13 mouse cellular contexts compared by ENCODE assay signal in genomic region chr3:100487046-100487445, GRCm38 (mm10). TPM values are rescaled to one million over a fixed set of nuclear protein-coding genes. Genes with fewer than 3 reads are reported as not detected.
DNase-seq lines count a peak whose midpoint lies in the region; ATAC-seq and TF ChIP-seq lines count a peak whose summit lies in the region.
"Had no signal": no experiment of that assay in that cellular context is flagged by ENCODE, and none has a peak within 500 bp of the region (broad histone marks: within the 10 kb centered on the region; RNA-seq: fewer than 3 reads in every experiment).

No protein-coding gene starts in this region.

- no peak overlapping the region for H3K4me2 ChIP-seq in kidney, embryonic 15.5 days

- peaks cover 37% of the 10 kb centered on the region for H3K27me3 ChIP-seq in kidney, embryonic 15.5 days
- H3K27me3 ChIP-seq in testis, adult 2 months (ENCODE audit: control insufficient read depth, insufficient read depth, low read length), result no peaks in the 10 kb centered on the region

- H3K9me3 ChIP-seq in kidney, embryonic 15.5 days (replicated peaks), result no peaks in the 10 kb centered on the region

- no peaks in the 10 kb centered on the region for H3K36me3 ChIP-seq in kidney, embryonic 15.5 days
- no peaks in the 10 kb centered on the region for H3K36me3 ChIP-seq in testis, adult 2 months (ENCODE audit: control insufficient read depth, insufficient read depth, low read length)

- peaks cover 24% of the 10 kb centered on the region for H3K4me1 ChIP-seq in kidney, embryonic 15.5 days
- peaks cover 3% of the 10 kb centered on the region for H3K4me1 ChIP-seq in testis, adult 2 months (ENCODE audit: control insufficient read depth, insufficient read depth, low read length)

- peak; percentile 9 for DNase-seq in adrenal gland, postnatal 14 days
- DNase-seq in adrenal gland, postnatal 4 days (ENCODE audit: low spot score in 2 of 2), result no peak
- no peak for DNase-seq in kidney, adult 8-10 months
- DNase-seq in testis, postnatal 14 days (ENCODE audit: low spot score), result no peak
- peak; percentile 53 for DNase-seq in testis, postnatal 10 days (ENCODE audit: low spot score)
- DNase-seq: cerebellum, adult 11-12 months; heart, postnatal 36 days; kidney, adult 9 months; right cerebral cortex, postnatal 25 days; thymus, adult 18-20 months had no signal

- no peak overlapping the region for H3K9ac ChIP-seq in kidney, embryonic 15.5 days

- H3K4me3 ChIP-seq in kidney, embryonic 15.5 days (replicated peaks), result 0 out of 2 replicates have a peak overlapping the region, but pooled peaks have one; percentile 62
- peak overlapping the region; percentile 94 for H3K4me3 ChIP-seq in testis, adult 2 months (ENCODE audit: control insufficient read depth, low read depth, low read length)

- no peak for ATAC-seq in kidney, embryonic 15.5 days (replicated peaks; ENCODE audit: low FRiP score)
- no peak for ATAC-seq in megakaryocyte progenitor cell, adult 5-6 weeks (replicated peaks; ENCODE audit: poor library complexity)

- no peak for TF ChIP-seq POLR2A in testis, adult 2 months (IDR thresholded peaks at IDR 0.05; ENCODE audit: control insufficient read depth, low read depth, low read length)

- no peak for TF ChIP-seq CTCF in testis, adult 2 months (IDR thresholded peaks at IDR 0.05; ENCODE audit: control insufficient read depth, insufficient read depth, insufficient replicate concordance, low read depth, low read length)

- WGBS in kidney, embryonic 15.5 days, result 77% methylated on average over 2 of the region's 2 CpGs

- no peak overlapping the region for H3K27ac ChIP-seq in kidney, embryonic 15.5 days
- peak overlapping the region; percentile 56; the same call in 1 of the 2 replicates for H3K27ac ChIP-seq in testis, adult 2 months (ENCODE audit: control insufficient read depth, insufficient read depth, low read depth, low read length)

RNA-seq across cellular contexts. Expression of gene Tent5c, which starts 2.1 kb away (rescaled TPM):
- 39.4 and 51.7 TPM in 2 replicates for total RNA-seq in adrenal gland, postnatal 14 days (2021)
- 10 to 100 TPM; 22.3 to 28.9 TPM for total RNA-seq in adrenal gland, postnatal 4 days (2021)
- polyA plus RNA-seq in kidney, embryonic 15.5 days (2015; fragmentation: Nextera tagmentation; extraction: Ambion mirVana), result 7.3 and 9.4 TPM in 2 replicates
- 240 and 248 TPM in 2 replicates for polyA plus RNA-seq in testis, adult 2 months (2012; rRNA removed)
- 1.0 and 1.3 TPM in 2 replicates for total RNA-seq in megakaryocyte progenitor cell, adult 5-6 weeks (2015)
- total RNA-seq in megakaryocyte progenitor cell, adult 5-6 weeks (2017), result 0.71 and 0.91 TPM in 2 replicates

Comparison
In these comparisons a context has a peak if more than half of its experiments do, and no peak if none do; other contexts are left out.
1. DNase-seq: peak in adrenal gland, postnatal 14 days (single experiment) and testis, postnatal 10 days (single experiment); none in adrenal gland, postnatal 4 days (0 of 2), kidney, adult 8-10 months (0 of 2) and testis, postnatal 14 days (single experiment).
2. RNA of gene Tent5c, which starts 2.1 kb away (total RNA-seq): 39.4 to 51.7 TPM in adrenal gland, postnatal 14 days and 22.3 to 28.9 TPM in adrenal gland, postnatal 4 days; 0.71 to 1.3 TPM in megakaryocyte progenitor cell, adult 5-6 weeks; every median in the first group is over 10 times any median in the second.